Mouse (Mus musculus): ENCODE results near the gene Nme3.
"Not testable (repeated sequence)": the region's sequence is repeated elsewhere in the genome, so short reads cannot be mapped to it uniquely, and the experiment has no call there.

The Nme3 gene

GRCm38 (mm10) chr17:24900014-24900413 lies 3.7 kb downstream of the Nme3 start:
- no peak for DNase-seq (ENCODE audit: low spot score)

GRCm38 (mm10) chr17:24902124-24902523 lies 5.8 kb downstream of the Nme3 start:
- DNase-seq (ENCODE audit: low spot score) = no peak

GRCm38 (mm10) chr17:24902671-24903474 lies 6.6 kb downstream of the Nme3 start:
- no peak for DNase-seq (ENCODE audit: low spot score)

- no peak for DNase-seq (ENCODE audit: low spot score)
Observed at GRCm38 (mm10) chr17:24903767-24904166, 7.5 kb downstream of the Nme3 start.

GRCm38 (mm10) chr17:24907591-24907990 lies 11.3 kb downstream of the Nme3 start:
- DNase-seq (ENCODE audit: low spot score) = no peak

GRCm38 (mm10) chr17:24913984-24914383 lies 17.7 kb downstream of the Nme3 start:
- DNase-seq (ENCODE audit: low spot score) = no peak

GRCm38 (mm10) chr17:24923246-24923645 lies 26.9 kb downstream of the Nme3 start:
- DNase-seq (ENCODE audit: low spot score) = no peak

- peak; percentile 10 for DNase-seq (ENCODE audit: low spot score)
Observed at GRCm38 (mm10) chr17:24929506-24929905, 33.2 kb downstream of the Nme3 start.

GRCm38 (mm10) chr17:24932431-24932830 lies 36.1 kb downstream of the Nme3 start:
- no peak for DNase-seq (ENCODE audit: low spot score)

GRCm38 (mm10) chr17:24933163-24933562 lies 36.9 kb downstream of the Nme3 start:
- DNase-seq (ENCODE audit: low spot score) = no peak

GRCm38 (mm10) chr17:24934926-24935325 lies 38.6 kb downstream of the Nme3 start:
- no peak for DNase-seq (ENCODE audit: low spot score)

GRCm38 (mm10) chr17:24935666-24936065 lies 39.4 kb downstream of the Nme3 start:
- DNase-seq (ENCODE audit: low spot score) = no peak

- peak; percentile 89 for DNase-seq (ENCODE audit: low spot score)
Observed at GRCm38 (mm10) chr17:24936259-24937237, 40.2 kb downstream of the Nme3 start, which contains the start of gene Mapk8ip3. Gene Mapk8ip3 (minus strand): TSS chr17:24936977.

- DNase-seq (ENCODE audit: low spot score) = no peak
Observed at GRCm38 (mm10) chr17:24937266-24937665, 41.0 kb downstream of the Nme3 start.

- DNase-seq (ENCODE audit: low spot score) = not testable (repeated sequence)
Observed at GRCm38 (mm10) chr17:24942453-24942852, 46.2 kb downstream of the Nme3 start.

- DNase-seq (ENCODE audit: low spot score) = no peak
Observed at GRCm38 (mm10) chr17:24943036-24943435, 46.7 kb downstream of the Nme3 start.

- not testable (repeated sequence) for DNase-seq (ENCODE audit: low spot score)
Observed at GRCm38 (mm10) chr17:24943589-24943988, 47.3 kb downstream of the Nme3 start.

Measured in ovary, adult 18-20 months (tissue).